Mouse (Mus musculus): ENCODE data around the gene Htr1f. TPM values are rescaled to one million over a fixed set of nuclear protein-coding genes. Genes with fewer than 3 reads are reported as not detected.

The Htr1f gene
- total RNA-seq, 2 experiments from 2014 or later, result not detected

GRCm38 (mm10) chr16:64974636-64975035, 131.0 kb downstream of the Htr1f start:
- ATAC-seq (replicated peaks; ENCODE audit: low FRiP score, poor library complexity, severe bottlenecking), result no peak

- no peak for ATAC-seq (replicated peaks; ENCODE audit: low FRiP score, poor library complexity, severe bottlenecking)
These were observed 131.9 kb downstream of the Htr1f start for GRCm38 (mm10) chr16:64973533-64974305.

GRCm38 (mm10) chr16:64961690-64962089, 144.0 kb downstream of the Htr1f start:
- no peak for ATAC-seq (replicated peaks; ENCODE audit: low FRiP score, poor library complexity, severe bottlenecking)

GRCm38 (mm10) chr16:64941646-64942195, 163.9 kb downstream of the Htr1f start:
- ATAC-seq (replicated peaks; ENCODE audit: low FRiP score, poor library complexity, severe bottlenecking), result no peak

- no peak for ATAC-seq (replicated peaks; ENCODE audit: low FRiP score, poor library complexity, severe bottlenecking)
These were observed 170.9 kb downstream of the Htr1f start for GRCm38 (mm10) chr16:64934793-64935192.

GRCm38 (mm10) chr16:64934011-64934410, 171.6 kb downstream of the Htr1f start:
- ATAC-seq (replicated peaks; ENCODE audit: low FRiP score, poor library complexity, severe bottlenecking), result no peak

GRCm38 (mm10) chr16:64923500-64923899, 182.2 kb downstream of the Htr1f start:
- no peak for ATAC-seq (replicated peaks; ENCODE audit: low FRiP score, poor library complexity, severe bottlenecking)

- no peak for ATAC-seq (replicated peaks; ENCODE audit: low FRiP score, poor library complexity, severe bottlenecking)
These were observed 196.9 kb downstream of the Htr1f start for GRCm38 (mm10) chr16:64908747-64909146.

GRCm38 (mm10) chr16:64907112-64907511, 198.5 kb downstream of the Htr1f start:
- no peak for ATAC-seq (replicated peaks; ENCODE audit: low FRiP score, poor library complexity, severe bottlenecking)

GRCm38 (mm10) chr16:64903328-64903727, 202.3 kb downstream of the Htr1f start:
- no peak for ATAC-seq (replicated peaks; ENCODE audit: low FRiP score, poor library complexity, severe bottlenecking)

- no peak for ATAC-seq (replicated peaks; ENCODE audit: low FRiP score, poor library complexity, severe bottlenecking)
These were observed 206.6 kb downstream of the Htr1f start for GRCm38 (mm10) chr16:64899084-64899483.

GRCm38 (mm10) chr16:64889496-64889895, 216.2 kb downstream of the Htr1f start:
- no peak for ATAC-seq (replicated peaks; ENCODE audit: low FRiP score, poor library complexity, severe bottlenecking)

GRCm38 (mm10) chr16:64885547-64885946, 220.1 kb downstream of the Htr1f start:
- no peak for ATAC-seq (replicated peaks; ENCODE audit: low FRiP score, poor library complexity, severe bottlenecking)

GRCm38 (mm10) chr16:64885142-64885541, 220.5 kb downstream of the Htr1f start:
- ATAC-seq (replicated peaks; ENCODE audit: low FRiP score, poor library complexity, severe bottlenecking), result no peak

GRCm38 (mm10) chr16:64884420-64884838, 221.2 kb downstream of the Htr1f start:
- no peak for ATAC-seq (replicated peaks; ENCODE audit: low FRiP score, poor library complexity, severe bottlenecking)

- no peak for ATAC-seq (replicated peaks; ENCODE audit: low FRiP score, poor library complexity, severe bottlenecking)
These were observed 221.8 kb downstream of the Htr1f start for GRCm38 (mm10) chr16:64883896-64884295.

- no peak for ATAC-seq (replicated peaks; ENCODE audit: low FRiP score, poor library complexity, severe bottlenecking)
These were observed 224.2 kb downstream of the Htr1f start for GRCm38 (mm10) chr16:64881442-64881841.

- ATAC-seq (replicated peaks; ENCODE audit: low FRiP score, poor library complexity, severe bottlenecking), result no peak
These were observed 224.7 kb downstream of the Htr1f start for GRCm38 (mm10) chr16:64880986-64881385.

- ATAC-seq (replicated peaks; ENCODE audit: low FRiP score, poor library complexity, severe bottlenecking), result no peak
These were observed 225.9 kb downstream of the Htr1f start for GRCm38 (mm10) chr16:64879735-64880134.

GRCm38 (mm10) chr16:64878611-64879132, 227.0 kb downstream of the Htr1f start:
- no peak for ATAC-seq (replicated peaks; ENCODE audit: low FRiP score, poor library complexity, severe bottlenecking)

- no peak for ATAC-seq (replicated peaks; ENCODE audit: low FRiP score, poor library complexity, severe bottlenecking)
These were observed 228.3 kb downstream of the Htr1f start for GRCm38 (mm10) chr16:64877314-64877713.
